Mouse (Mus musculus) megakaryocyte progenitor cell, adult 5-6 weeks (primary cell): Measurements from ENCODE around the gene Mrpl28. TPM values are rescaled to one million over a fixed set of nuclear protein-coding genes. Genes with fewer than 3 reads are reported as not detected.
"Not testable (repeated sequence)": the region's sequence is repeated elsewhere in the genome, so short reads cannot be mapped to it uniquely, and the experiment has no call there.

ENCODE experiments used
- ATAC-seq: replicated peaks from 2 replicates; pipeline ENCODE4 v1.8.0; 2016; ENCODE audit warnings: mild to moderate bottlenecking, moderate TSS enrichment, inconsistent platforms; ENCODE audit not compliant: poor library complexity
- total RNA-seq, 2 experiments: library from RNA; stranded (forward) in 1 of 2; stranded (reverse) in 1 of 2; fragments of 157-497, 149-512 nt in 1 of 2; fragments of 200-1000 nt in 1 of 2; gene quantifications; 2 replicates each; pipeline versions ENCODE4 v1.2.3 to v1.2.4; 2015 to 2017

The Mrpl28 gene
- total RNA-seq, 2 experiments from 2014 or later: 46.4 to 84.4 TPM

GRCm38 (mm10) chr17:26162736-26163135 lies 39.4 kb downstream of the Mrpl28 start:
- ATAC-seq: no peak

- ATAC-seq: peak; percentile 94
Measured at GRCm38 (mm10) chr17:26168039-26168438, 44.7 kb downstream of the Mrpl28 start.

DNA sequence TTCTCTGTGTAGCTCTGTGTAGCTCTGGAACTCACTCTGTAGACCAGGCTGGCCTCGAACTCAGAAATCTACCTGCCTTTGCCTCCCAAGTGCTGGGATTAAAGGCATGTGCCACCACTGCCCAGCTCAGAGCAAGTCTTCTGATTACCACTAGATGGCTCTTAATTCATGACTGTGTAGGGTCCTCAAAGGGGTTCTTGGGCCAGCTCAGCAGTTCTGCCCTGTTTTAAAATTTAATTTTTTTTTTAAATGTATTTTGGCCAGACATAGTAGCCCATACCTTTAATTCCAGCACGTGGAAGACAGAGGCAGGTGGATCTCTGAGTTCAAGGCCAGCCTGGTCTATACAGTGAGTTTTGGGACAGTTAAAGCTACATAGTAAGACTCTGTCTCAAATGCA lies 51.9 kb downstream of the Mrpl28 start:
- not testable (repeated sequence) for ATAC-seq

Other genes with a start within 250 kb of the Mrpl28 start
- gene Mettl26, start 248.4 kb upstream of the Mrpl28 start, total RNA-seq (2015): 34.3 and 39.1 TPM in 2 replicates
- gene Mettl26, start 248.4 kb upstream of the Mrpl28 start, total RNA-seq (2017): 15.4 and 22.3 TPM in 2 replicates
- gene Wfikkn1, start 242.6 kb upstream of the Mrpl28 start, total RNA-seq (2015): 0.37 and 1.1 TPM in 2 replicates
- 0.12 and 0.54 TPM in 2 replicates for gene Wfikkn1, start 242.6 kb upstream of the Mrpl28 start, total RNA-seq (2017)
- gene Rab40c, start 203.8 kb upstream of the Mrpl28 start, total RNA-seq (2015): 7.9 and 8.5 TPM in 2 replicates
- gene Rab40c, start 203.8 kb upstream of the Mrpl28 start, total RNA-seq (2017): 10.4 and 12.0 TPM in 2 replicates
- gene Pigq, start 178.6 kb upstream of the Mrpl28 start, total RNA-seq (2015): 53.3 and 56.3 TPM in 2 replicates
- gene Pigq, start 178.6 kb upstream of the Mrpl28 start, total RNA-seq (2017): 41.6 and 41.8 TPM in 2 replicates
- not detected in 2 replicates for gene Nhlrc4, start 178.5 kb upstream of the Mrpl28 start, total RNA-seq (2015)
- not detected in 2 replicates for gene Nhlrc4, start 178.5 kb upstream of the Mrpl28 start, total RNA-seq (2017)
- not detected in 2 replicates for gene A930017K11Rik, start 170.9 kb upstream of the Mrpl28 start, total RNA-seq (2015)
- gene A930017K11Rik, start 170.9 kb upstream of the Mrpl28 start, total RNA-seq (2017): not detected in 2 replicates
- gene Capn15, start 137.7 kb upstream of the Mrpl28 start, total RNA-seq (2015): 8.6 and 11.2 TPM in 2 replicates
- 2.4 and 3.3 TPM in 2 replicates for gene Capn15, start 137.7 kb upstream of the Mrpl28 start, total RNA-seq (2017)
- gene Rab11fip3, start 53.9 kb upstream of the Mrpl28 start, total RNA-seq (2015): 0.69 and 1.6 TPM in 2 replicates
- 0.83 and 1.9 TPM in 2 replicates for gene Rab11fip3, start 53.9 kb upstream of the Mrpl28 start, total RNA-seq (2017)
- 2.9 and 5.3 TPM in 2 replicates for gene Decr2, start 33.2 kb upstream of the Mrpl28 start, total RNA-seq (2015)
- 10.1 and 11.7 TPM in 2 replicates for gene Decr2, start 33.2 kb upstream of the Mrpl28 start, total RNA-seq (2017)
- gene Nme4, start 27.9 kb upstream of the Mrpl28 start, total RNA-seq (2015): 46.5 and 47.1 TPM in 2 replicates
- gene Nme4, start 27.9 kb upstream of the Mrpl28 start, total RNA-seq (2017): 42.7 and 45.4 TPM in 2 replicates
- 7.2 and 7.4 TPM in 2 replicates for gene Tmem8, start 10.2 kb upstream of the Mrpl28 start, total RNA-seq (2015)
- gene Tmem8, start 10.2 kb upstream of the Mrpl28 start, total RNA-seq (2017): 4.9 and 8.6 TPM in 2 replicates
- gene Axin1, start 15.2 kb downstream of the Mrpl28 start, total RNA-seq (2015): 26.2 and 34.6 TPM in 2 replicates
- 160 and 191 TPM in 2 replicates for gene Axin1, start 15.2 kb downstream of the Mrpl28 start, total RNA-seq (2017)
- 0.42 and 2.4 TPM in 2 replicates for gene Pdia2, start 75.6 kb downstream of the Mrpl28 start, total RNA-seq (2015)
- gene Pdia2, start 75.6 kb downstream of the Mrpl28 start, total RNA-seq (2017): 3.6 and 3.9 TPM in 2 replicates
- gene Rgs11, start 79.5 kb downstream of the Mrpl28 start, total RNA-seq (2015): 0.42 TPM in 1 of 2 replicates, not detected in the other
- gene Rgs11, start 79.5 kb downstream of the Mrpl28 start, total RNA-seq (2017): 0.33 TPM in 1 of 2 replicates, not detected in the other
- 0.44 and 0.74 TPM in 2 replicates for gene Arhgdig, start 84.3 kb downstream of the Mrpl28 start, total RNA-seq (2015)
- gene Arhgdig, start 84.3 kb downstream of the Mrpl28 start, total RNA-seq (2017): 0.96 TPM in 1 of 2 replicates, not detected in the other
- 5.1 and 5.5 TPM in 2 replicates for gene Fam234a, start 120.7 kb downstream of the Mrpl28 start, total RNA-seq (2015)
- gene Fam234a, start 120.7 kb downstream of the Mrpl28 start, total RNA-seq (2017): 4.6 and 6.4 TPM in 2 replicates
- gene Luc7l, start 129.4 kb downstream of the Mrpl28 start, total RNA-seq (2015): 68.1 and 69.9 TPM in 2 replicates
- gene Luc7l, start 129.4 kb downstream of the Mrpl28 start, total RNA-seq (2017): 100 and 126 TPM in 2 replicates